Mouse (Mus musculus) ES-Bruce4 (cell line): ENCODE data around the gene 1700069L16Rik.

Experiments used
- CTCF ChIP-seq: IDR thresholded peaks from one replicate; pipeline ENCODE4 v1.8.1; 2011; ENCODE audit warnings: low read depth, low read length
- EP300 ChIP-seq: IDR thresholded peaks from 2 replicates; pipeline ENCODE4 v1.6.1; 2011; ENCODE audit warnings: low read depth, low read length; ENCODE audit not compliant: insufficient read depth

- TF ChIP-seq CTCF (no peak), EP300 (no peak)
These were observed 75.8 kb downstream of the 1700069L16Rik start for GRCm38 (mm10) chr5:113648647-113649211.
